Mouse (Mus musculus) cortical plate, adult 2 months (tissue): Measurements from ENCODE around the gene Eif3d. TPM values are rescaled to one million over a fixed set of nuclear protein-coding genes. Genes with fewer than 3 reads are reported as not detected.
"Not testable (repeated sequence)": the region's sequence is repeated elsewhere in the genome, so short reads cannot be mapped to it uniquely, and the experiment has no call there.

Source experiments
- H3K27ac ChIP-seq: fragments of 200-500 bp; 2 replicates; pipeline ENCODE4 v1.5.1; 2012; ENCODE audit warnings: low read length, control low read depth, inconsistent platforms; ENCODE audit not compliant: insufficient read depth
- H3K4me1 ChIP-seq: fragments of 200-500 bp; 2 replicates; pipeline ENCODE4 v1.6.1; 2011; ENCODE audit warnings: low read length; ENCODE audit not compliant: control insufficient read depth, insufficient read depth
- H3K4me3 ChIP-seq: fragments of 200-500 bp; 2 replicates; pipeline ENCODE4 v1.5.1; 2011; ENCODE audit warnings: mild to moderate bottlenecking, low read length, control low read depth; ENCODE audit not compliant: insufficient read depth
- CTCF ChIP-seq: fragments of 200-500 bp; IDR thresholded peaks from 2 replicates; pipeline ENCODE4 v1.5.1; 2011; ENCODE audit warnings: mild to moderate bottlenecking, control low read depth, low read length; ENCODE audit not compliant: insufficient read depth; ENCODE audit errors: extremely low read depth
- POLR2A ChIP-seq: fragments of 200-500 bp; IDR thresholded peaks from 2 replicates; pipeline ENCODE4 v1.6.1; 2011; ENCODE audit warnings: mild to moderate bottlenecking, low read length, control low read depth; ENCODE audit not compliant: insufficient read depth; ENCODE audit errors: extremely low read depth
- polyA plus RNA-seq: library from polyadenylated mRNA; depleted of rRNA; stranded (reverse); fragments of >200 nt; gene quantifications from 2 replicates; pipeline ENCODE4 v1.2.3, GENCODE M21; 2012; rRNA removed

Eif3d gene
- 106 and 111 TPM in 2 replicates for polyA plus RNA-seq

GRCm38 (mm10) chr15:77970470-77971292 is at the start of gene Eif3d:
Eif3d (minus strand) TSS chr15:77970813.
- no peak for TF ChIP-seq CTCF
- TF ChIP-seq POLR2A, result peak; percentile 69
- peaks cover 2% of the 10 kb centered on the region; the same call in 1 of the 2 replicates for H3K4me1 ChIP-seq
- peak within 1 kb of the TSS; percentile 96 for H3K27ac ChIP-seq
- H3K4me3 ChIP-seq, result peak within 1 kb of the TSS; percentile 96

DNA sequence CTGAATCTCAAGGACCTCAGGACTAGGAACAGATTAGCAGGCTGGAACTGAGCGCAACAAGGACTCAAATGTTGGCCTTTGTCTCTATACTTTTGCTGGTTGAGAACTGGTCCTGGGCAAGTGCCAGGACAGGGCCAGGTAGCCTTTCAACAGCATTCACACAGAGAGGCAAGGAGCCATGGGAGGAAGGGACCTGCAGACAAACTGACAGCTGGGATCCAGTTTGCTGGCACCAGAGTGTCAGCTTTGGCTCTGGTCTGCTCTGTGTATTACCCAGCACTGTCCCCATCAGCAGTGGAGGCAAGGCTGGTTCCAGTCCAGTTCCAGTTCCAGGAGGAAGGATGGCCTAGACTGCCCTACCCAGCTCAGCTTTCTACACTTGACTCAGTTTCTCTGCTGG is 43.4 kb upstream of the Eif3d start:
- no peak for TF ChIP-seq POLR2A
- TF ChIP-seq CTCF, result no peak
- Histone ChIP-seq H3K27ac (no peak overlapping the region), H3K4me1 (no peaks in the 10 kb centered on the region), H3K4me3 (no peak overlapping the region)

GRCm38 (mm10) chr15:78008206-78008605 is 37.6 kb upstream of the Eif3d start:
- not testable (repeated sequence) for H3K4me3 ChIP-seq, H3K4me1 ChIP-seq, H3K27ac ChIP-seq

DNA sequence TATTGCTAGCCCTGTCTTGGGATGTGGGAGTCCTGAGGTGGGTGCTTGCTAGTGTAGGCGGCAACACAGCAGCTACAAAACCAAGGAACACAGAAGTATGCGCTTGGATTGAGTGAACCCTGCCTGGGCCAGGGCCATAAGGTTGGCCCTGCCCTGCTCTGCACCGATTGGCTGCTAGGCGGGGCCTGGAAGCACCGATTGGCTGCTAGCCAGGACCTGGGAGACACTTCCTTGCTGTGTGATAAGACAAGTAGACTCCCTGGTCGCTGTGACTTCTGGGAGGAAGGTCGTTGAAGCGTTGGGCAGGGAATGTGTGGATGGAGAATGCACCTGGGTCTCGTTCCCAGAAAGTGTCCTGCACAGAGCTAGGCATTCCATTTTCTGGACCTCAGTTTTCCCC is 33.3 kb upstream of the Eif3d start:
- Histone ChIP-seq H3K27ac (no peak overlapping the region), H3K4me1 (peaks cover 6% of the 10 kb centered on the region), H3K4me3 (no peak overlapping the region)
- TF ChIP-seq CTCF, result no peak
- no peak for TF ChIP-seq POLR2A

DNA sequence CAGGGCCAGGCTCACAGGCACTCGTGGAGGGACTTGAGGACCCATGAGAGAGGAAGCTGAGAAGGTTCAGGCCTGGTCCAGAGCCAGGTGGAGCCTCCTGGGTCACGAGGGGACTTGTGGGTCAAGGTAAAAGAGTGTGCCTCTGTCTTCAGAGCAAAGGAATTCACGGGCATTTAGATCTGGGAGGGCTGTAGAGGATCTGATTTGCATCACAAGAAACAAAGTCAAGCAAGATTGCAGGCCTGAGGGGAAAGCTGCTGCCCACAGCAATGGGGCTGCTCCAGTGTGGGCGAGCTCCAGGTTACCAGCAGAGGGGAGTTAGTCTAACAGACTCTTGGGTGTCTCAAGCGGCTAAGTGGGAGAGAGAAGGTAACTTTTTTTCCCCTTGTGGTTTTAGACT is 30.8 kb upstream of the Eif3d start:
- Histone ChIP-seq H3K4me1 (peaks cover 5% of the 10 kb centered on the region), H3K4me3 (no peak overlapping the region), H3K27ac (no peak overlapping the region)
- TF ChIP-seq POLR2A (no peak), CTCF (no peak)

DNA sequence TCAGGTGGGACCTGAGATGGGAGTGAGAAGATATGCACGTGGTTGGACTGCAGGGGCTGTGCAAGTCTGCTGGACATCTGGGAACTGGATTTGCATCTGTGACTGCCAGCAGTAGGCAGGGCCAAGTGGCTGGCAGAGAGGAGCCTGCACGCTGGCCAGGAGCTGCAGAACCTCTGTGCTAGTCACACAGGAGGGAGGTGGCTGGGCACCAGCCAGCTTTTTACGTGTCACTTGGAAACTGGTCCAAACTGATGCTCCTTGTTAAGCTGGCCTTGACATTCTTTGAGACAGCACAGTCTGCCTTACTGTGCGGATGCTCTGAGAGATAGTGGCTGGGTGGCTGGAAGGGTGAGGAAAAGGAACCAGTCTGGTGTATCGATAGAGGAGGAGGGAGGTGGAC is 17.9 kb upstream of the Eif3d start:
- Histone ChIP-seq H3K27ac (no peak overlapping the region), H3K4me3 (no peak overlapping the region), H3K4me1 (no peaks in the 10 kb centered on the region)
- TF ChIP-seq POLR2A, result no peak
- TF ChIP-seq CTCF, result no peak

GRCm38 (mm10) chr15:77983391-77983790 is 12.8 kb upstream of the Eif3d start:
- no peak for TF ChIP-seq CTCF
- TF ChIP-seq POLR2A, result no peak

DNA sequence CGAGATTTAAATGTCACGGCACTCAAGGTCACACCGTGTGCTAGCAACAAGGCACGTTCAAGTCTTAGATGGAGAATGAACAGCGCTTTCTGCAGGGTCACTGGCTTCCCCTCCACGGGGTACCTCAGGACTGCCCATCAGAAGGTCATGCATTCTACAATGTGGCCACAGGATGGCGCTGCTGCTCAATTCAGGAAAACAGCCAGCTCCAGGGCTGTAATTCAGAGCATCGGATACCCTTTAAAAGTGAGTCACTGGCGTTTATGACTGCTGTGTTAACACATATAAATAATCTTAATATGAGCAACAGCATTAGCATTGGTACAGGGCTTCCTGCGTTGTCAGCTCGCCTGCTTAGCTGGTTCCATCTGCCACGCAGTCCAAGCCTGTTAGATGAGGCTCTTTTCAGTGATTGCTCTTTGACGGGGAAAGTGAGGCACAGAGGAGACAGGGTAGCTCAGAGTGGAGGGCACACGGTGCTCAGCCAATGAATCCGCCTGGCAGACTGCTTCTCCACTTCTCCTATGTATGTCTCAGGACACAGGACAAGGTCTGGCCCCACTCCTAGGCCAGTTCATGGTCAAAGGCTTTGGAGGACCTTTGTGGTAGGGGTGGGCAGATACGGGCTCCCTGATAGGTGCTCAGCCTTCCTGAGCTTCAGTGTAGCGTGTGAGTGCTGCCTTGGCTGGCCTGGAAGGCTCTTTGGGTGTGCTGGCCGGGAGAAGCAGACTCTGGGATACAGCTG is 11.8 kb upstream of the Eif3d start:
- Histone ChIP-seq H3K4me3 (no peak overlapping the region), H3K27ac (no peak overlapping the region), H3K4me1 (peaks cover 6% of the 10 kb centered on the region)
- TF ChIP-seq POLR2A, result no peak
- peak; percentile 83 for TF ChIP-seq CTCF

More at GRCm38 (mm10) chr15:77983391-77983790, 12.8 kb upstream of the Eif3d start:
- Histone ChIP-seq H3K4me3 (no peak overlapping the region), H3K27ac (no peak overlapping the region), H3K4me1 (peaks cover 6% of the 10 kb centered on the region)

GRCm38 (mm10) chr15:77981181-77981680 is 10.6 kb upstream of the Eif3d start:
- Histone ChIP-seq H3K27ac (no peak overlapping the region), H3K4me1 (peaks cover 6% of the 10 kb centered on the region), H3K4me3 (no peak overlapping the region)

GRCm38 (mm10) chr15:77979427-77979865 is 8.8 kb upstream of the Eif3d start:
- TF ChIP-seq CTCF (no peak), POLR2A (no peak)
- H3K4me1 ChIP-seq, result peaks cover 6% of the 10 kb centered on the region
- no peak overlapping the region for H3K27ac ChIP-seq
- H3K4me3 ChIP-seq, result no peak overlapping the region

More at GRCm38 (mm10) chr15:77981181-77981680, 10.6 kb upstream of the Eif3d start:
- TF ChIP-seq POLR2A (no peak), CTCF (no peak)
